Mouse (Mus musculus): ENCODE data around the gene Wwox. TPM values are rescaled to one million over a fixed set of nuclear protein-coding genes. Genes with fewer than 3 reads are reported as not detected.

Gene Wwox
- polyA plus RNA-seq, 2 experiments = 2.5 to 2.6 TPM

DNA sequence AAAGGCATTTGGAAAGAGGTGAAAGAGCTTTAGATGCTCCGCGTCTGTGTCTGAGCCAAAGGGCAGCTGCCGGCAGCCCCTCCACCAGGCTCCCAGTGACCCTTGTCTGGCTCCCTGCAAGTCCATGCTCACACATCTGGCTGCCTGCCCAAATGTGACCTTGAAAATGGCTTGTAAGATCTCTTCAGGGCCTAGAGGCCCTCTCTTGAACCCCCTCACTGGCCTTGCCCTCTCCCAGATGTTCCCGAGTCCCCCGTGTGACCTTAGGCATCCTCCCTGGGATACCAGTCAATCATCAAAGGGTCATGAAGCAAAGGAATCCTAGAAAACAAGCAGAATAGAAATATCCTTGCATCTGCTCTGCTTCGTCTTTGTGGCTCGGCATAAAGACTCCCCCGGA is 567.1 kb downstream of the Wwox start:
- H3K9ac ChIP-seq (replicated peaks) = no peak overlapping the region
- TF ChIP-seq EP300 (IDR thresholded peaks at IDR 0.05; ENCODE audit: low read depth) (no peak), CTCF (IDR thresholded peaks at IDR 0.05; ENCODE audit: low read depth) (no peak)
- DNase-seq (ENCODE audit: low read depth in 3 of 3, low spot score in 3 of 3) = no peak
- ATAC-seq (ENCODE audit: insufficient read depth) = no peak
- peaks cover 0 to 2% of the 10 kb centered on the region in 2 experiments; a peak in 1 of 4 replicates for H3K4me1 ChIP-seq (replicated peaks; ENCODE audit: control insufficient read depth in 2 of 2, insufficient read depth in 2 of 2, low read length in 1 of 2)
- no peak overlapping the region for H3K4me3 ChIP-seq (ENCODE audit: insufficient read depth in 1 of 2, low read depth in 2 of 2, low read length in 2 of 2)
- H3K27me3 ChIP-seq (ENCODE audit: control insufficient read depth, insufficient read depth, low read length) = no peaks in the 10 kb centered on the region
- H3K9me3 ChIP-seq (ENCODE audit: control insufficient read depth, low read length) = no peaks in the 10 kb centered on the region
- H3K4me2 ChIP-seq (ENCODE audit: low read depth) = no peak overlapping the region
- no peaks in the 10 kb centered on the region for H3K36me3 ChIP-seq (replicated peaks; ENCODE audit: control insufficient read depth, insufficient read depth, low read depth)
- WGBS (ENCODE audit: insufficient replicate concordance) = 82% methylated on average over 8 of the region's 8 CpGs
- no peak overlapping the region for H3K27ac ChIP-seq

DNA sequence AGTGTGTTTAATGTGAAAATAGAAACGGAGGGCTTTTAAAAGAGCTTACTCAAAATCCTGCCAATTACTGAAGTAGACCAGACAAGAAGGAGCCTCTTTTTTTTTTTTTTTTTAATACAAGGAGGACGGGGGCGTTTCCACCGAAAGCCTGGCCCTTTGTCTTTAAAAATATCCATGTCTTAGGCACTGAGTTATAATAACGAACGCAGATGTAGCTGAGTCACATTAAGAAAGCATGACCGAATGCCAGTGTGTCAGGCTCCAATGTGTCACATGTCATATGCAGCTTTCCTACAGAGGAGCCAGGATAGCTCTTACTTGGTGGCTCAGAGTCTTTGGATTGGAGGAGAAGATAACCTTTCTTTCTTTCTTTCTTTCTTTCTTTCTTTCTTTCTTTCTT is 567.8 kb downstream of the Wwox start:
- ATAC-seq (ENCODE audit: insufficient read depth) (no peak), DNase-seq (ENCODE audit: low read depth in 3 of 3, low spot score in 3 of 3) (no peak)
- H3K9me3 ChIP-seq (ENCODE audit: control insufficient read depth, low read length) = no peaks in the 10 kb centered on the region
- TF ChIP-seq EP300 (IDR thresholded peaks at IDR 0.05; ENCODE audit: low read depth) (no peak), CTCF (IDR thresholded peaks at IDR 0.05; ENCODE audit: low read depth) (no peak)
- H3K27me3 ChIP-seq (ENCODE audit: control insufficient read depth, insufficient read depth, low read length) = no peaks in the 10 kb centered on the region
- no peaks in the 10 kb centered on the region for H3K36me3 ChIP-seq (replicated peaks; ENCODE audit: control insufficient read depth, insufficient read depth, low read depth)
- H3K4me2 ChIP-seq (ENCODE audit: low read depth) = no peak overlapping the region
- peaks cover 0 to 2% of the 10 kb centered on the region in 2 experiments; a peak in 1 of 4 replicates for H3K4me1 ChIP-seq (replicated peaks; ENCODE audit: control insufficient read depth in 2 of 2, insufficient read depth in 2 of 2, low read length in 1 of 2)
- no peak overlapping the region for H3K27ac ChIP-seq
- 67% methylated on average over 7 of the region's 7 CpGs for WGBS (ENCODE audit: insufficient replicate concordance)
- no peak overlapping the region for H3K9ac ChIP-seq (replicated peaks)
- H3K4me3 ChIP-seq (ENCODE audit: insufficient read depth in 1 of 2, low read depth in 2 of 2, low read length in 2 of 2) = no peak overlapping the region

DNA sequence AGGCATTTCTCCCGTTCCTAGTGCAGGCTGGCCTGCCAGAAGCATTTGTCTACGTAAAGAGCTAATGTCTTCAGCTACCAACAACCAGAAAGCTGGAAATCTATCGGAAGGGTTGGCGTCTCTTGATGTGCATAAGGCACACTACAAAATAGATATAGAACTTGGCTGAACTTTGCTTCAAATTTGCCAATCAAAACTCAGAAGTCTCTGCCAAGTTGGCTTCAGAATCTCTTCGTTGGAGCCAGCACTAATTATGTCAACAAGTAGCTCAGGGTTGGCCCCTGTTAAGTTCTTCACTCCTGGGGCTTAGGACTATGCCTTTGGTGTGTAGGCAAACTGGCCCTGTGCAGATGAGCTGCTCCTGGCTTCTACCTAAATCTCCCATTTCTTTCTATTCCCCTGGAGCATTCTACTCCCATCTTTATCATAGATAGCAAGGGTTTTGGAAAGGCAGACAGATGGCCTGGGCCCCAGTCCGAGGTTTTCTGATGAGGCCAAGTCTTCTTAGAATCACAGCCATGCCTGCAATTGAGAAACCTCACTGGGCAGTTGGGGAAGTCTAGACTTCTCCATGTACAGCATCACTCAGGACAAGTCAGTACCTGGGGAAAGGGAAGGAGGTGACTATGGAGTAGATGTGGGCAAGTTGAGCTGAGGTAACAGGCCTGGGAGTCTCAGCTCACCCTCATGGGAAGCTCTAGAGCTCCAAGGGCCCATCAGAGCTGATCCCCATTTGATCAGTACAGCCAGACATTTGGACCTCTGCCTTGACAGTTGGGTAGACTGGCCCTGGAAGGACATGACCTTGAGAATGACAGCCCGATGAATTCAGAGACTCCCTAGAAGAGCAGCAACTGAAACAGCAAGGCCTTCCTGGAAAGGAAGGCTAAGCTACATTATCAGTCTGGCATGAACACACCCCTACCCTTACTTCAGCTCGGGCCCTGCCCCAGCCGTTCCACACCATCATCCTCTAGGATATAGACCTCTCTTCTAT is 569.5 kb downstream of the Wwox start:
- Histone ChIP-seq H3K27ac (no peak overlapping the region), H3K9me3 (ENCODE audit: control insufficient read depth, low read length) (no peaks in the 10 kb centered on the region), H3K4me2 (ENCODE audit: low read depth) (no peak overlapping the region), H3K9ac (replicated peaks) (no peak overlapping the region), H3K4me1 (replicated peaks; ENCODE audit: control insufficient read depth in 2 of 2, insufficient read depth in 2 of 2, low read length in 1 of 2) (peaks cover 0 to 2% of the 10 kb centered on the region in 2 experiments; a peak in 1 of 4 replicates), H3K36me3 (replicated peaks; ENCODE audit: control insufficient read depth, insufficient read depth, low read depth) (no peaks in the 10 kb centered on the region), H3K4me3 (ENCODE audit: insufficient read depth in 1 of 2, low read depth in 2 of 2, low read length in 2 of 2) (no peak overlapping the region), H3K27me3 (ENCODE audit: control insufficient read depth, insufficient read depth, low read length) (no peaks in the 10 kb centered on the region)
- no peak for ATAC-seq (ENCODE audit: insufficient read depth)
- WGBS (ENCODE audit: insufficient replicate concordance) = 54% methylated on average over 9 of the region's 9 CpGs
- no peak for DNase-seq (ENCODE audit: low read depth in 3 of 3, low spot score in 3 of 3)
- no peak for TF ChIP-seq CTCF (IDR thresholded peaks at IDR 0.05; ENCODE audit: low read depth)
- no peak for TF ChIP-seq EP300 (IDR thresholded peaks at IDR 0.05; ENCODE audit: low read depth)

DNA sequence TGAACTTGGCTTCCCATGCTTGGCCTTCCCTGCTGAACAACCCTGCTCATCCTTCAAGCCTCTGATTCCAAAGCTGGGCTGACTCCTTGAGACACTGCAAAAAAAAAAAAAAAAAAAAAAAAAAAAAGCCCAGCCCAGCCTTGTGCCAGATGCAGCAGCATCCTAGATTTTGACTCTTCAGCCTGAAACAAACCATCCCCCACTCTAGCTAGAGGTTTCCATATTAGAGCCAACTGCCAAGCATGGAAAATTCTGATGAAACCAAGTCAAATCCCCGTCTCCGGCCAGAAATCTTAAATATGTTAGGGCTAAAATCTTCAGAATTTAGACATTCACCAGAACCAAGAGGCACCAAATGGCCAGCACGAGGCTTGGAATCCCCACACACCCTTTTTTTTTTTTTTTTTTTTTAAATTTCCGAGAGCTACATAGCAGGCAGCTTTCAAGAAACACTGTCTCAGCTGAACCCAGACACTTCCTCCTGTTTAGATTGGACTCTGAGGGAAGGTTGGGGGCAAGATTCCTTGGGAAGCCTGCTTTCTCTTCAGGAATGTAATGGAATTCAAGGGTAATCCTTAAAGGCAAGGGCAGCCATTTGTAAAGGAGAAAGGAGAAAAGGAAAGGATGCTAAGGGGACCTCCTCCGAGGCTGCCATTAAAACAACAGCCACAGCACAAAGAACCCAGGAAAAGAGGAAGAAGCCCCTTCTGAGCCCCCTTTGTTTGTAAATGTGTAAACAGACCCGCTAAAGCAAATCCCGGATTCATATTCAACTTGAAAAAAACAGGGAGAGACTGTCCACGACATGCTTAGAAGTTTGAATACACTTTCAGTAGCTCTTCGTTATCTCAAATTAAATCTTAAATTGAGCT is 570.7 kb downstream of the Wwox start:
- 32% methylated on average over 9 of the region's 9 CpGs for WGBS (ENCODE audit: insufficient replicate concordance)
- Histone ChIP-seq H3K27ac (no peak overlapping the region), H3K4me1 (replicated peaks; ENCODE audit: control insufficient read depth in 2 of 2, insufficient read depth in 2 of 2, low read length in 1 of 2) (peaks cover 0 to 2% of the 10 kb centered on the region in 2 experiments; a peak in 1 of 4 replicates), H3K9ac (replicated peaks) (no peak overlapping the region), H3K9me3 (ENCODE audit: control insufficient read depth, low read length) (no peaks in the 10 kb centered on the region), H3K4me3 (ENCODE audit: insufficient read depth in 1 of 2, low read depth in 2 of 2, low read length in 2 of 2) (no peak overlapping the region), H3K36me3 (replicated peaks; ENCODE audit: control insufficient read depth, insufficient read depth, low read depth) (no peaks in the 10 kb centered on the region), H3K27me3 (ENCODE audit: control insufficient read depth, insufficient read depth, low read length) (no peaks in the 10 kb centered on the region), H3K4me2 (ENCODE audit: low read depth) (no peak overlapping the region)
- DNase-seq (ENCODE audit: low read depth in 3 of 3, low spot score in 3 of 3) = no peak
- no peak for ATAC-seq (ENCODE audit: insufficient read depth)
- no peak for TF ChIP-seq EP300 (IDR thresholded peaks at IDR 0.05; ENCODE audit: low read depth)
- TF ChIP-seq CTCF (IDR thresholded peaks at IDR 0.05; ENCODE audit: low read depth) = no peak

DNA sequence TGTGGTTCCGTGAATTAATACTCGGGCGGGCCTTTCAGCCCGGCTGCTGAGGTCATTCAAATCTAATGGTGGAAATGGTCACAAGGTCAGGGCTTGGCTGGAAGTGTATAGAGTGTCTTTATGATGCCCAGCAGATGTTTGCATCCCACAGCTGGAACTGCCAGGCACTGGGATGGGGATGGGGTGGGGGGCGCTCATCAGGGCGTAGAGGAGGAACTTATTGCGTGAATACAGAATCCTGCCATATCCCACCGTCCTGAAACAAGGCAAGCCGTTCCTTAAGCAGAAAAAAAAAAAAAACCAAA is 571.3 kb downstream of the Wwox start:
- WGBS (ENCODE audit: insufficient replicate concordance) = 59% methylated on average over 9 of the region's 9 CpGs
- H3K27ac ChIP-seq = no peak overlapping the region

More for the DNA sequence above, 571.3 kb downstream of the Wwox start:
- Histone ChIP-seq H3K27me3 (ENCODE audit: control insufficient read depth, insufficient read depth, low read length) (no peaks in the 10 kb centered on the region), H3K4me3 (ENCODE audit: insufficient read depth in 1 of 2, low read depth in 2 of 2, low read length in 2 of 2) (no peak overlapping the region), H3K9me3 (ENCODE audit: control insufficient read depth, low read length) (no peaks in the 10 kb centered on the region), H3K4me2 (ENCODE audit: low read depth) (no peak overlapping the region), H3K9ac (replicated peaks) (no peak overlapping the region), H3K36me3 (replicated peaks; ENCODE audit: control insufficient read depth, insufficient read depth, low read depth) (no peaks in the 10 kb centered on the region), H3K4me1 (replicated peaks; ENCODE audit: control insufficient read depth in 2 of 2, insufficient read depth in 2 of 2, low read length in 1 of 2) (peaks cover 0 to 2% of the 10 kb centered on the region in 2 experiments; a peak in 1 of 4 replicates)
- ATAC-seq (ENCODE audit: insufficient read depth) (no peak), DNase-seq (ENCODE audit: low read depth in 3 of 3, low spot score in 3 of 3) (no peak)
- no peak for TF ChIP-seq CTCF (IDR thresholded peaks at IDR 0.05; ENCODE audit: low read depth)
- no peak for TF ChIP-seq EP300 (IDR thresholded peaks at IDR 0.05; ENCODE audit: low read depth)

All from liver, embryonic 14.5 days (tissue).